Mouse (Mus musculus) ES-Bruce4 (cell line): Measurements from ENCODE around the gene Lhx4. TPM values are rescaled to one million over a fixed set of nuclear protein-coding genes. Genes with fewer than 3 reads are reported as not detected.

Source experiments
- H3K27ac ChIP-seq: 2 replicates; pipeline ENCODE4 v1.5.1; 2012; ENCODE audit warnings: low read length, inconsistent platforms; ENCODE audit not compliant: insufficient read depth
- H3K27me3 ChIP-seq: 2 replicates; pipeline ENCODE4 v1.6.1; 2012; ENCODE audit warnings: mild to moderate bottlenecking, low read length, inconsistent platforms; ENCODE audit not compliant: control insufficient read depth, poor library complexity, insufficient read depth, severe bottlenecking
- H3K36me3 ChIP-seq: 2 replicates; pipeline ENCODE4 v1.6.1; 2012; ENCODE audit warnings: inconsistent platforms, mild to moderate bottlenecking, low read length, moderate library complexity; ENCODE audit not compliant: control insufficient read depth, poor library complexity, insufficient read depth, severe bottlenecking
- H3K4me1 ChIP-seq: one replicate; pipeline ENCODE4 v1.8.1; 2011; ENCODE audit warnings: low read length; ENCODE audit not compliant: control insufficient read depth, insufficient read depth
- H3K4me3 ChIP-seq: 2 replicates; pipeline ENCODE4 v1.5.1; 2011; ENCODE audit warnings: low read depth, mild to moderate bottlenecking, low read length
- H3K9ac ChIP-seq: 2 replicates; pipeline ENCODE4 v1.6.1; 2012; ENCODE audit warnings: low read depth, mild to moderate bottlenecking, inconsistent platforms; ENCODE audit not compliant: poor library complexity, severe bottlenecking
- H3K9me3 ChIP-seq: replicated peaks from 2 replicates; pipeline ENCODE4 v1.6.1; 2012; ENCODE audit warnings: mild to moderate bottlenecking, low read length, inconsistent platforms; ENCODE audit not compliant: control insufficient read depth, poor library complexity, insufficient read depth, severe bottlenecking
- CTCF ChIP-seq: IDR thresholded peaks from one replicate; pipeline ENCODE4 v1.8.1; 2011; ENCODE audit warnings: low read depth, low read length
- EP300 ChIP-seq: IDR thresholded peaks from 2 replicates; pipeline ENCODE4 v1.6.1; 2011; ENCODE audit warnings: low read depth, low read length; ENCODE audit not compliant: insufficient read depth
- POLR2A ChIP-seq: IDR thresholded peaks from one replicate; pipeline ENCODE4 v1.8.1; 2011; ENCODE audit warnings: low read length; ENCODE audit not compliant: insufficient read depth
- polyA plus RNA-seq: library from polyadenylated mRNA; stranded (reverse); fragments of >200 nt; gene quantifications from 2 replicates; pipeline ENCODE4 v1.2.4, GENCODE M21; 2011; ENCODE audit warnings: low read depth; ENCODE audit not compliant: missing spikeins, insufficient read depth, insufficient read length

Lhx4 gene
- polyA plus RNA-seq, 1 experiment = not detected

- no peak overlapping the region for H3K9ac ChIP-seq
- H3K27me3 ChIP-seq = no peaks in the 10 kb centered on the region
- H3K4me3 ChIP-seq = no peak overlapping the region
- TF ChIP-seq EP300 = no peak
- TF ChIP-seq CTCF = no peak
- no peak for TF ChIP-seq POLR2A
- no peaks in the 10 kb centered on the region for H3K9me3 ChIP-seq
- H3K4me1 ChIP-seq = no peaks in the 10 kb centered on the region
- H3K27ac ChIP-seq = no peak overlapping the region
- H3K36me3 ChIP-seq = no peaks in the 10 kb centered on the region
These were observed 48.2 kb downstream of the Lhx4 start for GRCm38 (mm10) chr1:155703191-155703680.

- Histone ChIP-seq H3K27me3 (no peaks in the 10 kb centered on the region), H3K36me3 (no peaks in the 10 kb centered on the region), H3K9ac (no peak overlapping the region), H3K4me1 (no peaks in the 10 kb centered on the region), H3K9me3 (no peaks in the 10 kb centered on the region), H3K27ac (no peak overlapping the region), H3K4me3 (no peak overlapping the region)
- TF ChIP-seq EP300 (no peak), CTCF (no peak), POLR2A (no peak)
These were observed 50.6 kb downstream of the Lhx4 start for GRCm38 (mm10) chr1:155700886-155701285.

- no peaks in the 10 kb centered on the region for H3K36me3 ChIP-seq
- no peaks in the 10 kb centered on the region for H3K4me1 ChIP-seq
- H3K27ac ChIP-seq = no peak overlapping the region
- H3K27me3 ChIP-seq = no peaks in the 10 kb centered on the region
- no peaks in the 10 kb centered on the region for H3K9me3 ChIP-seq
- no peak for TF ChIP-seq EP300
- TF ChIP-seq POLR2A = no peak
- no peak for TF ChIP-seq CTCF
- no peak overlapping the region for H3K9ac ChIP-seq
- no peak overlapping the region for H3K4me3 ChIP-seq
These were observed 52.9 kb downstream of the Lhx4 start for GRCm38 (mm10) chr1:155698373-155699159.

GRCm38 (mm10) chr1:155693443-155693842 lies 58.0 kb downstream of the Lhx4 start:
- Histone ChIP-seq H3K27me3 (no peaks in the 10 kb centered on the region), H3K27ac (no peak overlapping the region), H3K9me3 (no peaks in the 10 kb centered on the region), H3K9ac (no peak overlapping the region), H3K4me3 (no peak overlapping the region), H3K4me1 (no peaks in the 10 kb centered on the region), H3K36me3 (no peaks in the 10 kb centered on the region)
- TF ChIP-seq EP300 = no peak
- TF ChIP-seq POLR2A = no peak
- TF ChIP-seq CTCF = no peak

- H3K36me3 ChIP-seq = no peaks in the 10 kb centered on the region
- no peak for TF ChIP-seq POLR2A
- TF ChIP-seq EP300 = no peak
- no peak for TF ChIP-seq CTCF
- no peak overlapping the region for H3K27ac ChIP-seq
- no peaks in the 10 kb centered on the region for H3K27me3 ChIP-seq
- H3K9ac ChIP-seq = no peak overlapping the region
- no peaks in the 10 kb centered on the region for H3K4me1 ChIP-seq
- no peak overlapping the region for H3K4me3 ChIP-seq
- no peaks in the 10 kb centered on the region for H3K9me3 ChIP-seq
These were observed 58.5 kb downstream of the Lhx4 start for GRCm38 (mm10) chr1:155693026-155693425.

GRCm38 (mm10) chr1:155692230-155692629 lies 59.3 kb downstream of the Lhx4 start:
- Histone ChIP-seq H3K36me3 (no peaks in the 10 kb centered on the region), H3K4me1 (no peaks in the 10 kb centered on the region), H3K4me3 (no peak overlapping the region), H3K27ac (no peak overlapping the region), H3K27me3 (no peaks in the 10 kb centered on the region), H3K9ac (no peak overlapping the region), H3K9me3 (no peaks in the 10 kb centered on the region)
- TF ChIP-seq CTCF = no peak
- no peak for TF ChIP-seq POLR2A
- no peak for TF ChIP-seq EP300
